Mouse (Mus musculus): ENCODE measurements around the gene Pgam5.

DNA sequence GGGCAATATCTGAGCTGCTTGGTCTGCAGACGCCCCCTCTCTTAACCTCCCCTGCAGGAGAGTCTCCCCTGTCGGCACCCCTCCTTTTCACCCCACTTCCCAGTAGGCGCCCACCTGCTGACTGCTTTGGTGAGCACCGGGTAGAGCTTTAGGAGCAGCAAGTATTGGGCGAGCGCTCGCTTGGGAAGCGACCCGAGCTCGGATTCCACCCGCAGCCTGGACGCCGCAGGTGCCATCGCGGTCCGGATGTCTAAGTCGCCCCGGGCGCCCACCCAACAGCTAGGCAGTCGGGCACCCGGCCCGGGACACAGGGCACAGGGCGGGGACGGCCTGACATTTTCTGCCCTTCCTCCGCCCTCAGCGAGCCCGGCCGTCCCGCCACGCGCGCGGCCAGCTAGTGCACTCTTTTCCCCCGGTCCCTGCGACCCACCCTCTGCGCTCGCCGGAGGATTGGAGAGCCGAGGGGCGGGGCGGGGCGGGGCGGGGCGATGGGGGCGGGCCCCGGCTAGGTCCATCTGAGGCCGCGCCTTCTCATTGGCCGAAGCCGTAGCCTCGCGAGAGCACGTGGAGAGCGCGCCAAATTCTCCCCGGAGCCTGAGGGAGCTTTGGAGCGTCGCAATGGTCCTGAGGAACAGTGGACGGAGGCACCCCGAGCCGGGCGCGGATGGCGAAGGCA is 16.2 kb upstream of the Pgam5 start, which contains the start of the genes Pxmp2 and Pole:
- TF ChIP-seq POLR2A (IDR thresholded peaks at IDR 0.05; ENCODE audit: insufficient read length, low read depth), result peak; percentile 73
- TF ChIP-seq E2F4 (IDR thresholded peaks at IDR 0.05; ENCODE audit: insufficient read depth), result peak; percentile 95
- TF ChIP-seq CEBPB (IDR thresholded peaks at IDR 0.05; ENCODE audit: insufficient read depth, poor library complexity, severe bottlenecking), result no peak
- TF ChIP-seq TCF12 (IDR thresholded peaks at IDR 0.05; ENCODE audit: insufficient read depth, poor library complexity, severe bottlenecking), result no peak
- no peak for TF ChIP-seq MAX (IDR thresholded peaks at IDR 0.05; ENCODE audit: low read depth)
- no peak for TF ChIP-seq TCF3 (IDR thresholded peaks at IDR 0.05; ENCODE audit: insufficient read length, low read depth)
- TF ChIP-seq POLR2AphosphoS2 (IDR thresholded peaks at IDR 0.05; ENCODE audit: insufficient read length, low read depth), result peak; percentile 58
- TF ChIP-seq MYOD1 (IDR thresholded peaks at IDR 0.05; ENCODE audit: control insufficient read depth in 1 of 3, insufficient read length in 2 of 3, low read depth in 2 of 3), result no peak
- TF ChIP-seq USF1 (IDR thresholded peaks at IDR 0.05; ENCODE audit: low read depth), result no peak
- no peak for TF ChIP-seq SRF (IDR thresholded peaks at IDR 0.05; ENCODE audit: control insufficient read depth, insufficient read length, low read depth)
- TF ChIP-seq MYOG (IDR thresholded peaks at IDR 0.05; ENCODE audit: control insufficient read depth in 1 of 3, insufficient read depth in 1 of 3, insufficient read length in 2 of 3, low read depth in 2 of 3), result no peak
